Mouse (Mus musculus) heart, embryonic 16.5 days (tissue): ENCODE measurements around the gene Atp6v0a1. TPM values are rescaled to one million over a fixed set of nuclear protein-coding genes. Genes with fewer than 3 reads are reported as not detected.

Source experiments
- ATAC-seq: fragments of 200-750 bp; cut with Nextera tagmentation; replicated peaks from 2 replicates; pipeline ENCODE4 v1.8.0; 2017; ENCODE audit warnings: moderate number of reproducible peaks; ENCODE audit not compliant: insufficient read depth, low FRiP score; ENCODE audit errors: extremely low read depth
- H3K27ac ChIP-seq: fragments of 300-500 bp; sonication (generic); 2 replicates; pipeline ENCODE4 v1.5.1; 2014; ENCODE audit warnings: mild to moderate bottlenecking, low read length, control low read depth, moderate library complexity
- H3K27me3 ChIP-seq: fragments of 300-500 bp; sonication (generic); 2 replicates; pipeline ENCODE4 v1.6.1; 2014; ENCODE audit warnings: low read length, mixed read lengths; ENCODE audit not compliant: control insufficient read depth, insufficient read depth
- H3K36me3 ChIP-seq: fragments of 300-500 bp; sonication (generic); 2 replicates; pipeline ENCODE4 v1.6.1; 2014; ENCODE audit not compliant: control insufficient read depth, insufficient read depth
- H3K4me1 ChIP-seq: fragments of 300-500 bp; sonication (generic); 2 replicates; pipeline ENCODE4 v1.6.1; 2014; ENCODE audit warnings: low read length, mixed read lengths; ENCODE audit not compliant: control insufficient read depth, insufficient read depth
- H3K4me2 ChIP-seq: fragments of 300-500 bp; sonication (generic); 2 replicates; pipeline ENCODE4 v1.6.1; 2014; ENCODE audit warnings: low read depth, mild to moderate bottlenecking, control low read depth, low read length
- H3K4me3 ChIP-seq: fragments of 300-500 bp; sonication (generic); 2 replicates; pipeline ENCODE4 v1.5.1; 2014; ENCODE audit warnings: mild to moderate bottlenecking, control low read depth, low read length
- H3K9ac ChIP-seq: fragments of 300-500 bp; sonication (generic); 2 replicates; pipeline ENCODE4 v1.6.1; 2014; ENCODE audit warnings: low read length, control low read depth
- H3K9me3 ChIP-seq: fragments of 300-500 bp; sonication (generic); replicated peaks from 2 replicates; pipeline ENCODE4 v1.6.1; 2016; ENCODE audit warnings: low read length; ENCODE audit not compliant: control insufficient read depth
- WGBS: fragments of 180-500 bp; shearing (Covaris S2); extraction: QIAGEN DNeasy Blood & Tissue Kit; methylation state at CpG from one replicate; pipeline ENCODE4 v1.1.7; 2014; 5-methylcytosine and 5-hydroxymethylcytosine counted together
- polyA plus RNA-seq: library from polyadenylated mRNA; unstranded; fragments of >200 nt; fragmentation: Nextera tagmentation; extraction: Ambion mirVana; gene quantifications from 2 replicates; pipeline ENCODE4 v1.2.1, GENCODE M21; 2015

The Atp6v0a1 gene
- polyA plus RNA-seq, 1 experiment from 2014 or later, result 50.7 TPM

- WGBS, result 79% methylated on average over 3 of the region's 3 CpGs
- Histone ChIP-seq H3K36me3 (no peaks in the 10 kb centered on the region), H3K27me3 (no peaks in the 10 kb centered on the region), H3K4me2 (no peak overlapping the region), H3K27ac (no peak overlapping the region), H3K4me3 (no peak overlapping the region), H3K9me3 (no peaks in the 10 kb centered on the region), H3K4me1 (no peaks in the 10 kb centered on the region; the same call in 1 of the 2 replicates), H3K9ac (no peak overlapping the region)
- no peak for ATAC-seq
Observed at GRCm38 (mm10) chr11:100988674-100989073, 20.6 kb upstream of the Atp6v0a1 start.

- WGBS, result 59% methylated on average over 2 of the region's 2 CpGs
- Histone ChIP-seq H3K9me3 (no peaks in the 10 kb centered on the region), H3K4me3 (no peak overlapping the region), H3K4me2 (no peak overlapping the region), H3K9ac (no peak overlapping the region), H3K27me3 (no peaks in the 10 kb centered on the region), H3K4me1 (no peaks in the 10 kb centered on the region), H3K36me3 (no peaks in the 10 kb centered on the region), H3K27ac (no peak overlapping the region)
- ATAC-seq, result no peak
Observed at GRCm38 (mm10) chr11:100989666-100990065, 19.6 kb upstream of the Atp6v0a1 start.

GRCm38 (mm10) chr11:100991027-100991534 is 18.2 kb upstream of the Atp6v0a1 start:
- Histone ChIP-seq H3K4me1 (no peaks in the 10 kb centered on the region), H3K9me3 (no peaks in the 10 kb centered on the region), H3K4me2 (no peak overlapping the region), H3K36me3 (no peaks in the 10 kb centered on the region), H3K9ac (no peak overlapping the region), H3K27me3 (no peaks in the 10 kb centered on the region), H3K4me3 (no peak overlapping the region), H3K27ac (no peak overlapping the region)
- no peak for ATAC-seq
- WGBS, result 27% methylated on average over 6 of the region's 6 CpGs

GRCm38 (mm10) chr11:100993437-100993836 is 15.8 kb upstream of the Atp6v0a1 start:
- Histone ChIP-seq H3K27ac (no peak overlapping the region), H3K27me3 (no peaks in the 10 kb centered on the region), H3K9me3 (no peaks in the 10 kb centered on the region), H3K9ac (no peak overlapping the region), H3K4me1 (no peaks in the 10 kb centered on the region), H3K4me2 (no peak overlapping the region), H3K4me3 (no peak overlapping the region), H3K36me3 (no peaks in the 10 kb centered on the region)
- WGBS, result 66% methylated on average over 2 of the region's 2 CpGs
- ATAC-seq, result no peak

- Histone ChIP-seq H3K4me3 (no peak overlapping the region), H3K27ac (no peak overlapping the region), H3K9me3 (no peaks in the 10 kb centered on the region), H3K36me3 (no peaks in the 10 kb centered on the region), H3K27me3 (no peaks in the 10 kb centered on the region), H3K4me1 (no peaks in the 10 kb centered on the region), H3K4me2 (no peak overlapping the region), H3K9ac (no peak overlapping the region)
- ATAC-seq, result no peak
- WGBS, result 42% methylated on average over 9 of the region's 9 CpGs
Observed at GRCm38 (mm10) chr11:100994233-100994632, 15.0 kb upstream of the Atp6v0a1 start.

GRCm38 (mm10) chr11:100994655-100995054 is 14.6 kb upstream of the Atp6v0a1 start:
- Histone ChIP-seq H3K4me3 (no peak overlapping the region), H3K27ac (no peak overlapping the region), H3K4me2 (no peak overlapping the region), H3K9me3 (no peaks in the 10 kb centered on the region), H3K9ac (no peak overlapping the region), H3K27me3 (no peaks in the 10 kb centered on the region), H3K36me3 (no peaks in the 10 kb centered on the region), H3K4me1 (no peaks in the 10 kb centered on the region)
- 52% methylated on average over 5 of the region's 5 CpGs for WGBS
- ATAC-seq, result no peak

- 80% methylated on average over 4 of the region's 4 CpGs for WGBS
- ATAC-seq, result no peak
Observed at GRCm38 (mm10) chr11:100996501-100996900, 12.8 kb upstream of the Atp6v0a1 start.

GRCm38 (mm10) chr11:100998836-100999235 is 10.4 kb upstream of the Atp6v0a1 start:
- Histone ChIP-seq H3K4me1 (peaks cover 2% of the 10 kb centered on the region; the same call in 1 of the 2 replicates), H3K9me3 (no peaks in the 10 kb centered on the region), H3K4me2 (no peak overlapping the region), H3K36me3 (no peaks in the 10 kb centered on the region), H3K27me3 (no peaks in the 10 kb centered on the region), H3K9ac (no peak overlapping the region), H3K27ac (no peak overlapping the region), H3K4me3 (no peak overlapping the region)
- ATAC-seq, result no peak
- 78% methylated on average over 2 of the region's 2 CpGs for WGBS

More at GRCm38 (mm10) chr11:100996501-100996900, 12.8 kb upstream of the Atp6v0a1 start:
- Histone ChIP-seq H3K9ac (no peak overlapping the region), H3K4me3 (no peak overlapping the region), H3K4me1 (no peaks in the 10 kb centered on the region), H3K27ac (no peak overlapping the region), H3K36me3 (no peaks in the 10 kb centered on the region), H3K27me3 (no peaks in the 10 kb centered on the region), H3K9me3 (no peaks in the 10 kb centered on the region), H3K4me2 (no peak overlapping the region)

GRCm38 (mm10) chr11:100999254-100999653 is 10.0 kb upstream of the Atp6v0a1 start:
- Histone ChIP-seq H3K27ac (no peak overlapping the region), H3K9ac (no peak overlapping the region), H3K4me3 (no peak overlapping the region), H3K9me3 (no peaks in the 10 kb centered on the region), H3K4me1 (peaks cover 2% of the 10 kb centered on the region; the same call in 1 of the 2 replicates), H3K4me2 (no peak overlapping the region), H3K27me3 (no peaks in the 10 kb centered on the region), H3K36me3 (no peaks in the 10 kb centered on the region)
- 64% methylated on average over 3 of the region's 3 CpGs for WGBS
- no peak for ATAC-seq
